ENCODE assay signal across 8 mouse cellular contexts in the genomic region with DNA sequence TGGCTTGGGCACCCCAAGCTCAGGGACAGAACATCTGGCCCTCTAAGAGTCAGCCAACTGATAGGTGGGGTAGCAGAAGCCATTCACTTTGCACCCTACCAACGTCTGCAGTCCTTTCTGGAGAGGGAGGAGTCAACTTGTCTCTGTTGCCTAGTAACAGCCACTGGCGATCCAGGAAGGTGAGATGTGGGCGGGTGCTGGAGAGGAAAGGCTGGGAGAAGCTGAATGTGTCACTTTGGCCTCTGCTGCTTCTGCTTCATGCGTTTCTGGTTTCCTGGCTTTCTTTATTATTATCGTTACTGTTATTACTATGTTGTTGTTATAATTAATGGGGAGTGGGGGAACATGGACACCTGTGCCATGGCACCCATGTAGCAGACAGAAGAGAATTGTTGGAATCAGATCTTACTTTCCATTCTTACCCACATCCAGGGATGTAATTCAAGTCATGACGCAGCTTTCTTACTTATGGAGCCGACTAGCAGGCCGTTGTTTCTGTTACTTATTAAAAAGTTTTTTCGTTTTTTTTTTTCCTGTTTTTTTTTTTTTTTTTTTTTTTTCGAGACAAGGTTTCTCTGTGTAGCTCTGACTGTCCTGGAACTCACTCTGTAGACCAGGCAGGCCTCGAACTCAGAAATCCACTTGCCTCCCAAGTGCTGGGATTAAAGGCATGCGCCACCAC. TPM values are rescaled to one million over a fixed set of nuclear protein-coding genes. Genes with fewer than 3 reads are reported as not detected.
DNase-seq lines count a peak whose midpoint lies in the region; ATAC-seq and TF ChIP-seq lines count a peak whose summit lies in the region.

A gene (plus strand): TSS at position 156 of the 682 bp plus-strand sequence.

- no peaks in the 10 kb centered on the region for H3K9me3 ChIP-seq in intestine, embryonic 14.5 days (ENCODE audit: control insufficient read depth, low read length)

- intact Hi-C loops in gastrocnemius, postnatal 14 days (cut with DNase I; ENCODE audit: low total_unique reads): no loop called here

- H3K4me3 ChIP-seq in testis, adult 2 months (ENCODE audit: control insufficient read depth, low read depth, low read length): peak within 1 kb of the TSS; percentile 49
- H3K4me3 ChIP-seq in bone marrow, adult 2 months (replicated peaks; ENCODE audit: control insufficient read depth, low read depth, low read length): no peak within 1 kb of the TSS
- H3K4me3 ChIP-seq in intestine, embryonic 14.5 days (ENCODE audit: low read depth, low read length): no peak within 1 kb of the TSS

- peak within 1 kb of the TSS; percentile 59; the same call in 1 of the 2 replicates for H3K27ac ChIP-seq in testis, adult 2 months (ENCODE audit: control insufficient read depth, insufficient read depth, low read depth, low read length)
- no peak within 1 kb of the TSS for H3K27ac ChIP-seq in bone marrow, adult 2 months (ENCODE audit: control insufficient read depth, insufficient read depth, low read depth, low read length, poor library complexity)
- no peak within 1 kb of the TSS for H3K27ac ChIP-seq in intestine, embryonic 14.5 days (ENCODE audit: low read depth)

- no peak for TF ChIP-seq CTCF in testis, adult 2 months (IDR thresholded peaks at IDR 0.05; ENCODE audit: control insufficient read depth, insufficient read depth, insufficient replicate concordance, low read depth, low read length)
- no peak for TF ChIP-seq CTCF in bone marrow, adult 2 months (IDR thresholded peaks at IDR 0.05; ENCODE audit: control insufficient read depth, insufficient read depth, low read length)

- DNase-seq in testis, postnatal 10 days (ENCODE audit: low spot score): no peak
- no peak for DNase-seq in gastrocnemius, postnatal 14 days
- no peak for DNase-seq in intestine, embryonic 14.5 days (ENCODE audit: low spot score)
- DNase-seq in lung, postnatal 10 days: peak; percentile 38
- DNase-seq in yolk sac, embryonic 10.5 days (ENCODE audit: low spot score): peak; percentile 29
- no peak for DNase-seq in thymus, postnatal 14 days

- H3K9ac ChIP-seq in intestine, embryonic 14.5 days (ENCODE audit: low read length): no peak within 1 kb of the TSS

- H3K4me1 ChIP-seq in testis, adult 2 months (ENCODE audit: control insufficient read depth, insufficient read depth, low read length): peaks cover 19% of the 10 kb centered on the region
- no peaks in the 10 kb centered on the region for H3K4me1 ChIP-seq in bone marrow, adult 2 months (ENCODE audit: control insufficient read depth, insufficient read depth, low read length)
- peaks cover 3% of the 10 kb centered on the region; the same call in 1 of the 2 replicates for H3K4me1 ChIP-seq in intestine, embryonic 14.5 days (replicated peaks; ENCODE audit: control insufficient read depth, insufficient read depth, low read length)

- TF ChIP-seq POLR2A in testis, adult 2 months (IDR thresholded peaks at IDR 0.05; ENCODE audit: control insufficient read depth, low read depth, low read length): peak; percentile 41; the same call in 1 of the 2 replicates
- TF ChIP-seq POLR2A in bone marrow, adult 2 months (IDR thresholded peaks at IDR 0.05; ENCODE audit: borderline replicate concordance, control insufficient read depth, low read depth, low read length): no peak

- no peak for ATAC-seq in intestine, embryonic 14.5 days (replicated peaks; ENCODE audit: low FRiP score, low TSS enrichment, low read depth)

- 47% methylated on average over 12 of the region's 12 CpGs for WGBS in bone marrow, adult 2 months
- 49% methylated on average over 12 of the region's 12 CpGs for WGBS in intestine, embryonic 14.5 days

- H3K4me2 ChIP-seq in intestine, embryonic 14.5 days (ENCODE audit: low read length): no peak within 1 kb of the TSS

- no peaks in the 10 kb centered on the region for H3K27me3 ChIP-seq in testis, adult 2 months (ENCODE audit: control insufficient read depth, insufficient read depth, low read length)
- no peaks in the 10 kb centered on the region for H3K27me3 ChIP-seq in intestine, embryonic 14.5 days (replicated peaks; ENCODE audit: control insufficient read depth, insufficient read depth, low read length)

- no peaks in the 10 kb centered on the region for H3K36me3 ChIP-seq in testis, adult 2 months (ENCODE audit: control insufficient read depth, insufficient read depth, low read length)
- H3K36me3 ChIP-seq in intestine, embryonic 14.5 days (ENCODE audit: control insufficient read depth, insufficient read depth, low read length): no peaks in the 10 kb centered on the region

RNA-seq across cellular contexts. Expression of the gene that starts here (rescaled TPM):
- polyA plus RNA-seq in testis, adult 2 months (2012; rRNA removed): 32.7 and 38.9 TPM in 2 replicates
- 140 and 230 TPM in 2 replicates for polyA plus RNA-seq in bone marrow, adult 2 months (2011; ENCODE audit: insufficient read depth, insufficient read length, low replicate concordance, missing spikeins)
- 10 to 100 TPM; 75.4 to 90.4 TPM for total RNA-seq in gastrocnemius, postnatal 14 days (2021)
- polyA plus RNA-seq in intestine, embryonic 14.5 days (2014; fragmentation: Nextera tagmentation; extraction: Ambion mirVana): 557 and 562 TPM in 2 replicates

Comparison
In these comparisons a context has a peak if more than half of its experiments do, and no peak if none do; other contexts are left out.
1. DNase-seq: peak in lung, postnatal 10 days (single experiment) and yolk sac, embryonic 10.5 days (single experiment); none in testis, postnatal 10 days (single experiment), gastrocnemius, postnatal 14 days (single experiment), intestine, embryonic 14.5 days (single experiment) and thymus, postnatal 14 days (single experiment).